Mouse (Mus musculus) CH12.LX (cell line): ENCODE results near the gene Tmem189. TPM values are rescaled to one million over a fixed set of nuclear protein-coding genes. Genes with fewer than 3 reads are reported as not detected.

Source experiments
- DNase-seq: peaks from one replicate; pipeline ENCODE4 v3.0.0-alpha.2; 2013; ENCODE audit errors: extremely low read depth
- H3K27ac ChIP-seq: 2 replicates; pipeline ENCODE4 v1.5.1; 2012; ENCODE audit warnings: low read depth, mild to moderate bottlenecking, control low read depth, moderate library complexity; ENCODE audit not compliant: insufficient read depth
- H3K27me3 ChIP-seq: replicated peaks from 2 replicates; pipeline ENCODE3; 2012; ENCODE audit warnings: inconsistent platforms
- H3K36me3 ChIP-seq, 2 experiments: replicated peaks in 1 of 2; 2 replicates each; pipeline versions ENCODE3 to v1.6.1; 2012; ENCODE audit warnings: inconsistent platforms in 1 of 2, low read length in 1 of 2, mild to moderate bottlenecking in 1 of 2, mixed read lengths in 1 of 2, moderate library complexity in 1 of 2; ENCODE audit not compliant: control insufficient read depth in 1 of 2, insufficient read depth in 1 of 2
- H3K4me1 ChIP-seq, 2 experiments: 2 replicates each; pipeline ENCODE4 v1.6.1; 2012; ENCODE audit warnings: inconsistent platforms in 1 of 2, moderate library complexity in 1 of 2; ENCODE audit not compliant: insufficient read depth in 2 of 2, control insufficient read depth in 1 of 2
- H3K4me2 ChIP-seq: 2 replicates; pipeline ENCODE4 v1.6.1; 2012; ENCODE audit warnings: low read depth, mild to moderate bottlenecking, control low read depth; ENCODE audit not compliant: poor library complexity, insufficient read depth, severe bottlenecking
- H3K4me3 ChIP-seq, 3 experiments: fragments of 150-350 bp in 1 of 3; sonication (generic) in 1 of 3; replicated peaks in 1 of 3; 2 replicates each; pipeline versions ENCODE3 to v1.5.1; 2011 to 2012; ENCODE audit warnings: low read depth in 2 of 3, low read length in 2 of 3, mild to moderate bottlenecking in 2 of 3, moderate library complexity in 2 of 3, control low read depth in 1 of 3, improper control_type of control experiment in 1 of 3, inconsistent platforms in 1 of 3, mixed read lengths in 1 of 3; ENCODE audit not compliant: poor library complexity in 1 of 3
- H3K79me2 ChIP-seq: replicated peaks from 2 replicates; pipeline ENCODE4 v1.6.1; 2012; ENCODE audit warnings: mild to moderate bottlenecking, moderate library complexity; ENCODE audit not compliant: control insufficient read depth, poor library complexity, insufficient read depth, severe bottlenecking; ENCODE audit errors: extremely low read depth
- H3K9ac ChIP-seq: 2 replicates; pipeline ENCODE4 v1.6.1; 2012; ENCODE audit warnings: low read depth, mild to moderate bottlenecking, control low read depth, moderate library complexity; ENCODE audit not compliant: insufficient read depth
- H3K9me3 ChIP-seq: replicated peaks from 2 replicates; pipeline ENCODE3; 2012; ENCODE audit warnings: low read length, inconsistent platforms, mixed read lengths
- CHD2 ChIP-seq: IDR thresholded peaks from 2 replicates; pipeline ENCODE4 v1.6.1; 2011; ENCODE audit warnings: low read length, improper control_type of control experiment
- CTCF ChIP-seq, 2 experiments: IDR thresholded peaks in 1 of 2; conservative IDR thresholded peaks in 1 of 2; 2 replicates each; pipeline ENCODE4 v1.5.1; 2011 to 2012; ENCODE audit warnings: low read depth in 2 of 2, low read length in 2 of 2, improper control_type of control experiment in 1 of 2, inconsistent platforms in 1 of 2, mild to moderate bottlenecking in 1 of 2, moderate library complexity in 1 of 2
- ELF1 ChIP-seq: IDR thresholded peaks from 2 replicates; pipeline ENCODE4 v1.6.1; 2014; ENCODE audit warnings: low read depth, mild to moderate bottlenecking, inconsistent platforms, low read length, improper control_type of control experiment
- EP300 ChIP-seq: IDR thresholded peaks from 2 replicates; pipeline ENCODE4 v1.6.1; 2011; ENCODE audit warnings: low read length, improper control_type of control experiment
- ETS1 ChIP-seq: conservative IDR thresholded peaks from 2 replicates; pipeline ENCODE4 v1.6.1; 2012; ENCODE audit warnings: low read depth, mild to moderate bottlenecking, inconsistent platforms, low read length, improper control_type of control experiment, moderate library complexity
- HCFC1 ChIP-seq: IDR thresholded peaks from 2 replicates; pipeline ENCODE4 v1.6.1; 2012; ENCODE audit warnings: low read depth, mild to moderate bottlenecking, inconsistent platforms, low read length, improper control_type of control experiment
- IRF4 ChIP-seq: IDR thresholded peaks from 2 replicates; pipeline ENCODE4 v1.6.1; 2014; ENCODE audit warnings: low read depth, mild to moderate bottlenecking, inconsistent platforms, low read length, improper control_type of control experiment
- JUN ChIP-seq: IDR thresholded peaks from 2 replicates; pipeline ENCODE4 v1.6.1; 2011; ENCODE audit warnings: low read depth, mild to moderate bottlenecking, low read length, improper control_type of control experiment, moderate library complexity; ENCODE audit not compliant: insufficient read depth
- KAT2A ChIP-seq: IDR thresholded peaks from 2 replicates; pipeline ENCODE4 v1.6.1; 2012; ENCODE audit warnings: low read length, improper control_type of control experiment, inconsistent platforms; ENCODE audit not compliant: insufficient replicate concordance
- MAFK ChIP-seq: IDR thresholded peaks from 2 replicates; pipeline ENCODE4 v1.6.1; 2011; ENCODE audit warnings: low read length, improper control_type of control experiment; ENCODE audit not compliant: insufficient replicate concordance
- MAX ChIP-seq: IDR thresholded peaks from 2 replicates; pipeline ENCODE4 v1.6.1; 2011; ENCODE audit warnings: low read length, improper control_type of control experiment
- MEF2A ChIP-seq: IDR thresholded peaks from 2 replicates; pipeline ENCODE4 v1.6.1; 2014; ENCODE audit warnings: low read depth, mild to moderate bottlenecking, inconsistent platforms, low read length, improper control_type of control experiment, borderline replicate concordance
- MXI1 ChIP-seq: IDR thresholded peaks from 2 replicates; pipeline ENCODE4 v1.6.1; 2011; ENCODE audit warnings: mild to moderate bottlenecking, low read depth, low read length, improper control_type of control experiment
- MYC ChIP-seq: IDR thresholded peaks from 2 replicates; pipeline ENCODE4 v1.6.1; 2011; ENCODE audit warnings: low read depth, mild to moderate bottlenecking, improper control_type of control experiment, low read length
- PAX5 ChIP-seq: IDR thresholded peaks from 2 replicates; pipeline ENCODE4 v1.6.1; 2012; ENCODE audit warnings: low read length, inconsistent platforms, mixed read lengths
- POLR2A ChIP-seq: IDR thresholded peaks from 2 replicates; pipeline ENCODE4 v1.6.1; 2011; ENCODE audit warnings: low read depth, mild to moderate bottlenecking, improper control_type of control experiment, low read length
- POLR2AphosphoS2 ChIP-seq: IDR thresholded peaks from 2 replicates; pipeline ENCODE4 v1.6.1; 2011; ENCODE audit warnings: low read depth, low read length, improper control_type of control experiment
- RAD21 ChIP-seq: IDR thresholded peaks from 2 replicates; pipeline ENCODE4 v1.6.1; 2011; ENCODE audit warnings: low read depth, mild to moderate bottlenecking, low read length, improper control_type of control experiment, moderate library complexity
- SIN3A ChIP-seq: IDR thresholded peaks from 2 replicates; pipeline ENCODE4 v1.6.1; 2012; ENCODE audit warnings: low read length, improper control_type of control experiment, inconsistent platforms
- SMC3 ChIP-seq: IDR thresholded peaks from 2 replicates; pipeline ENCODE4 v1.6.1; 2011; ENCODE audit warnings: low read depth, low read length, improper control_type of control experiment
- UBTF ChIP-seq: IDR thresholded peaks from 2 replicates; pipeline ENCODE4 v1.6.1; 2012; ENCODE audit warnings: low read depth, mild to moderate bottlenecking, inconsistent platforms, low read length, improper control_type of control experiment, moderate library complexity
- ZKSCAN1 ChIP-seq: IDR thresholded peaks from 2 replicates; pipeline ENCODE4 v1.6.1; 2012; ENCODE audit warnings: low read depth, inconsistent platforms, low read length, improper control_type of control experiment, borderline replicate concordance
- ZMIZ1 ChIP-seq: IDR thresholded peaks from 2 replicates; pipeline ENCODE4 v1.6.1; 2012; ENCODE audit warnings: low read depth, mild to moderate bottlenecking, inconsistent platforms, low read length, improper control_type of control experiment
- dilution Hi-C: fragments of 300-500 bp; cut with MboI; formaldehyde crosslinking; loops from 2 replicates; pipeline ENCODE4 v1.14.3; 2020; ENCODE audit warnings: low sequenced_read_pairs; ENCODE audit not compliant: extremely low pct_unique_long_range_greater_than_20kb, extremely low pct_ligation_motif_present
- in situ Hi-C: fragments of 300-500 bp; cut with MboI; formaldehyde crosslinking; loops from 3 replicates; pipeline ENCODE4 v1.14.3; 2019; ENCODE audit warnings: low sequenced_read_pairs, low pct_ligation_motif_present, low pct_unique_long_range_greater_than_20kb, mixed read lengths
- polyA plus RNA-seq: library from polyadenylated mRNA; unstranded; fragments of >175 nt; gene quantifications from 2 replicates; pipeline ENCODE4 v1.2.1, GENCODE M21; 2012; ENCODE audit warnings: low read depth; ENCODE audit not compliant: insufficient read length
- total RNA-seq, 2 experiments: library from RNA; depleted of rRNA; stranded (reverse); fragments of 300-350 nt in 1 of 2; fragments of >200 nt in 1 of 2; gene quantifications; 2 replicates each; pipeline ENCODE4 v1.2.3; 2012 to 2014

The Tmem189 gene
- total and polyA plus RNA-seq, 3 experiments, result 27.9 to 30.9 (median 29.5) TPM

GRCm38 (mm10) chr2:167695491-167695890 lies 5.9 kb upstream of the Tmem189 start:
- no peak for DNase-seq
- H3K4me2 ChIP-seq, result no peak overlapping the region
- in situ Hi-C loops, result no loop called here

GRCm38 (mm10) chr2:167694963-167695362 lies 5.3 kb upstream of the Tmem189 start:
- Histone ChIP-seq H3K4me1 (peaks cover 11 to 17% of the 10 kb centered on the region in 2 experiments), H3K79me2 (no peaks in the 10 kb centered on the region; the same call in 1 of the 2 replicates), H3K9ac (no peak overlapping the region), H3K9me3 (peaks cover 9% of the 10 kb centered on the region), H3K27ac (no peak overlapping the region), H3K4me2 (no peak overlapping the region), H3K4me3 (no peak overlapping the region), H3K27me3 (peaks cover 51% of the 10 kb centered on the region), H3K36me3 (no peaks in the 10 kb centered on the region)
- in situ Hi-C loops, result no loop called here
- TF ChIP-seq KAT2A (no peak), POLR2A (no peak), IRF4 (no peak), HCFC1 (no peak), ZKSCAN1 (no peak), RAD21 (no peak), ETS1 (no peak), MAFK (no peak), MAX (no peak), POLR2AphosphoS2 (no peak), SMC3 (no peak), MYC (no peak), PAX5 (no peak), CTCF (conservative IDR thresholded peaks at IDR 0.05 in 1 of 2, IDR thresholded peaks at IDR 0.05 in 1 of 2; ENCODE audit: low read depth in 2 of 2, low read length in 2 of 2) (no peak), ZMIZ1 (no peak)
- DNase-seq, result no peak
- dilution Hi-C loops, result loop anchor here (25.0 kb wide), 1 partner anchor 192 kb away; no protein-coding TSS in a partner anchor

More at GRCm38 (mm10) chr2:167695491-167695890, 5.9 kb upstream of the Tmem189 start:
- no peaks in the 10 kb centered on the region for H3K36me3 ChIP-seq
- dilution Hi-C loops, result loop anchor here (25.0 kb wide), 1 partner anchor 192 kb away; no protein-coding TSS in a partner anchor
- H3K9ac ChIP-seq, result no peak overlapping the region
- TF ChIP-seq RAD21 (no peak), MXI1 (no peak), EP300 (no peak), ELF1 (no peak), POLR2A (no peak), POLR2AphosphoS2 (no peak), JUN (no peak), KAT2A (no peak), MAX (no peak), PAX5 (no peak), CHD2 (no peak), UBTF (no peak), CTCF (conservative IDR thresholded peaks at IDR 0.05 in 1 of 2, IDR thresholded peaks at IDR 0.05 in 1 of 2; ENCODE audit: low read depth in 2 of 2, low read length in 2 of 2) (no peak), SIN3A (no peak), HCFC1 (no peak), MAFK (no peak), MEF2A (no peak)
- H3K27me3 ChIP-seq, result peaks cover 53% of the 10 kb centered on the region
- no peak overlapping the region for H3K27ac ChIP-seq
- H3K4me3 ChIP-seq, result no peak overlapping the region
- H3K4me1 ChIP-seq, result peaks cover 11 to 17% of the 10 kb centered on the region in 2 experiments
- H3K79me2 ChIP-seq, result no peaks in the 10 kb centered on the region; the same call in 1 of the 2 replicates
- H3K9me3 ChIP-seq, result peaks cover 8% of the 10 kb centered on the region
